In the genomic region with DNA sequence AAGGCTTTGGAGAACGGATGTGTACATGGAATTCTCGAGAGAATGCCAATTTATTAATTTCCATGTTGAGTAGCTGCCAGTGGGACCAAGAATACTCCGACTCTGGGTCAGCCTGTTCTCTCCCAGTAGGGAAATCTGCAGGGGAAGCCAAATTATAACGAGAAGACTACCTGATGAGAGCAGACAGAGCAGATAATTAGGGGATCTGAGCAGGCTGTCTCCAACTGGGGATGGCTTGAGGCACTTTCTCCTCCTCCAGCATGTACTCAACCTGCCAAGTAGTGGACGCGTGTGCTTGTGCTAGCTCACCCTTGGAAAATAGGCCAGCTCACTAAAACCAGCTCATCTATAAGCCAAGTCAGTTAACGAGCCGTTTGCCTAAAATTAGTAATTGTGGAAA, we compare ENCODE assay signal across 16 mouse cellular contexts.
A peak's percentile ranks its signal among the peaks of the same experiment; 100 is the strongest.
DNase-seq lines count a peak whose midpoint lies in the region; ATAC-seq and TF ChIP-seq lines count a peak whose summit lies in the region.
"Had no signal": no experiment of that assay in that cellular context is flagged by ENCODE, and none has a peak within 500 bp of the region (broad histone marks: within the 10 kb centered on the region; RNA-seq: fewer than 3 reads in every experiment).

No protein-coding gene starts in this region.

- no peaks in the 10 kb centered on the region for H3K27me3 ChIP-seq in intestine, postnatal 0 days (replicated peaks; ENCODE audit: control insufficient read depth, insufficient read depth, low read length)
- no peaks in the 10 kb centered on the region for H3K27me3 ChIP-seq in intestine, embryonic 16.5 days (replicated peaks; ENCODE audit: control insufficient read depth, insufficient read depth, low read length)
- H3K27me3 ChIP-seq: CH12.LX; hindbrain, embryonic 12.5 days had no signal

- WGBS in intestine, postnatal 0 days, result 86% methylated on average over 8 of the region's 8 CpGs
- WGBS in intestine, embryonic 16.5 days, result 80% methylated on average over 8 of the region's 8 CpGs

- TF ChIP-seq CTCF in gastrocnemius, adult 2 months (IDR thresholded peaks at IDR 0.05), result no peak
- TF ChIP-seq CTCF in intestine, postnatal 0 days (IDR thresholded peaks at IDR 0.05; ENCODE audit: low read depth), result no peak

- no peaks in the 10 kb centered on the region for H3K9me3 ChIP-seq in intestine, postnatal 0 days (ENCODE audit: control insufficient read depth)
- no peaks in the 10 kb centered on the region for H3K9me3 ChIP-seq in intestine, embryonic 16.5 days (ENCODE audit: control insufficient read depth, low read length)
- H3K9me3 ChIP-seq: hindbrain, embryonic 12.5 days had no signal

- intact Hi-C loops in gastrocnemius, adult 2 months (cut with DNase I), result no loop called here

- peak overlapping the region; percentile 82 for H3K27ac ChIP-seq in gastrocnemius, adult 2 months
- no peak overlapping the region for H3K27ac ChIP-seq in intestine, postnatal 0 days (ENCODE audit: low read depth, low read length)
- no peak overlapping the region for H3K27ac ChIP-seq in intestine, embryonic 16.5 days (ENCODE audit: low read length)
- H3K27ac ChIP-seq: hindbrain, embryonic 12.5 days; layer of hippocampus, adult 2 months had no signal

- no peak overlapping the region for H3K4me3 ChIP-seq in gastrocnemius, adult 2 months
- H3K4me3 ChIP-seq in intestine, postnatal 0 days (ENCODE audit: low read depth, low read length), result no peak overlapping the region
- no peak overlapping the region for H3K4me3 ChIP-seq in intestine, embryonic 16.5 days (ENCODE audit: low read length)
- H3K4me3 ChIP-seq: hindbrain, embryonic 12.5 days; layer of hippocampus, adult 2 months had no signal

- no peak for ATAC-seq in intestine, postnatal 0 days
- ATAC-seq in intestine, embryonic 16.5 days, result no peak
- ATAC-seq: lung, postnatal 0 days had no signal

- H3K9ac ChIP-seq in intestine, postnatal 0 days (ENCODE audit: low read depth, low read length), result no peak overlapping the region
- H3K9ac ChIP-seq in intestine, embryonic 16.5 days (ENCODE audit: low read depth, low read length), result no peak overlapping the region
- H3K9ac ChIP-seq: hindbrain, embryonic 12.5 days had no signal

- peak; percentile 19 for DNase-seq in gastrocnemius, adult 2 months
- DNase-seq in gastrocnemius, adult 18-20 months (ENCODE audit: low spot score), result no peak
- DNase-seq in Muller cell, postnatal 12 days (ENCODE audit: inconsistent ontology term), result peak; percentile 70
- peak; percentile 70 for DNase-seq in cerebellum, adult 11-12 months
- DNase-seq in cerebellum, postnatal 14 days, result peak; percentile 50 to 68
- DNase-seq in thymus, postnatal 10 days (ENCODE audit: low spot score in 2 of 2), result no peak
- DNase-seq: gastrocnemius, postnatal 25 days; kidney, adult 8-10 months; kidney, postnatal 14 days; right cerebral cortex, adult 18-20 months had no signal

- H3K36me3 ChIP-seq in intestine, postnatal 0 days (ENCODE audit: control insufficient read depth, insufficient read depth), result no peaks in the 10 kb centered on the region
- no peaks in the 10 kb centered on the region for H3K36me3 ChIP-seq in intestine, embryonic 16.5 days (ENCODE audit: control insufficient read depth, insufficient read depth, low read length)
- H3K36me3 ChIP-seq: hindbrain, embryonic 12.5 days had no signal

- no peak overlapping the region for H3K4me2 ChIP-seq in intestine, postnatal 0 days (replicated peaks; ENCODE audit: low read depth)
- no peak overlapping the region for H3K4me2 ChIP-seq in intestine, embryonic 16.5 days (ENCODE audit: low read depth, low read length)
- H3K4me2 ChIP-seq: hindbrain, embryonic 12.5 days had no signal

- H3K4me1 ChIP-seq in intestine, postnatal 0 days (replicated peaks; ENCODE audit: control insufficient read depth, insufficient read depth, low read length), result 0 out of 2 replicates have a peak, but pooled peaks cover 2% of the 10 kb centered on the region
- peaks cover under 1% of the 10 kb centered on the region for H3K4me1 ChIP-seq in intestine, embryonic 16.5 days (ENCODE audit: control insufficient read depth, insufficient read depth, low read length)
- H3K4me1 ChIP-seq: hindbrain, embryonic 12.5 days had no signal

Comparison
In these comparisons a context has a peak if more than half of its experiments do, and no peak if none do; other contexts are left out.
1. DNase-seq: peak in gastrocnemius, adult 2 months (single experiment), Muller cell, postnatal 12 days (single experiment), cerebellum, adult 11-12 months (single experiment) and cerebellum, postnatal 14 days (2 of 2); none in gastrocnemius, adult 18-20 months (single experiment) and thymus, postnatal 10 days (0 of 2).